Mouse (Mus musculus): ENCODE results near the gene Slc23a2.

The Slc23a2 gene

GRCm38 (mm10) chr2:132113962-132114759 lies 30.7 kb downstream of the Slc23a2 start:
- POLR2A ChIA-PET: interaction anchor here in 1 of 4 experiments (1.0 to 1.1 kb wide), 2 partner anchors 16 to 97 kb away, joined by 3 read pairs; no protein-coding TSS in a partner anchor
- CTCF ChIA-PET: interaction anchor here in 1 of 4 experiments (1.0 to 5.6 kb wide), 3 partner anchors 132 to 293 kb away, joined by 3 to 25 read pairs (median 3); no protein-coding TSS in a partner anchor

GRCm38 (mm10) chr2:132112319-132112718 lies 32.6 kb downstream of the Slc23a2 start:
- POLR2A ChIA-PET: interaction anchor here in 1 of 4 experiments (1.3 to 1.4 kb wide), 3 partner anchors 26 to 124 kb away, joined by 3 to 6 read pairs (median 4); no protein-coding TSS in a partner anchor

GRCm38 (mm10) chr2:132111905-132112304 lies 33.0 kb downstream of the Slc23a2 start:
- ChIA-PET POLR2A (interaction anchor here in 1 of 4 experiments (1.0 to 1.4 kb wide), 4 partner anchors 9 to 123 kb away, joined by 3 to 6 read pairs (median 4); no protein-coding TSS in a partner anchor), CTCF (interaction anchor here in 3 of 4 experiments (0.6 to 5.6 kb wide), 12 partner anchors 9 to 291 kb away, joined by 3 to 25 read pairs (median 4); partner anchors contain the start of gene Rassf2 (in 1 of the 3))

More at GRCm38 (mm10) chr2:132112319-132112718, 32.6 kb downstream of the Slc23a2 start:
- CTCF ChIA-PET: interaction anchor here in 3 of 4 experiments (0.6 to 5.6 kb wide), 6 partner anchors 9 to 134 kb away, joined by 3 to 25 read pairs (median 4); no protein-coding TSS in a partner anchor

- CTCF ChIA-PET: interaction anchor here (0.6 to 5.6 kb wide), 17 partner anchors 10 to 299 kb away, joined by 3 to 25 read pairs (median 4); partner anchors contain the start of gene Rassf2 (in 1 of the 4)
- POLR2A ChIA-PET: interaction anchor here in 3 of 4 experiments (0.7 to 1.3 kb wide), 4 partner anchors 8 to 51 kb away, joined by 3 to 6 read pairs (median 3); no protein-coding TSS in a partner anchor
Measured at GRCm38 (mm10) chr2:132111266-132111665, 33.6 kb downstream of the Slc23a2 start.

GRCm38 (mm10) chr2:132110702-132111101 lies 34.2 kb downstream of the Slc23a2 start:
- POLR2A ChIA-PET: interaction anchor here in 2 of 4 experiments (1.3 to 1.7 kb wide), 3 partner anchors 10 to 34 kb away, joined by 3 to 7 read pairs (median 5); no protein-coding TSS in a partner anchor
- CTCF ChIA-PET: interaction anchor here (0.6 to 5.6 kb wide), 13 partner anchors 14 to 298 kb away, joined by 3 to 25 read pairs (median 4); partner anchors contain the start of gene Rassf2 (in 1 of the 4)

- POLR2A ChIA-PET: interaction anchor here in 2 of 4 experiments (0.9 to 1.7 kb wide), 10 partner anchors 8 to 126 kb away, joined by 3 to 7 read pairs (median 4); no protein-coding TSS in a partner anchor
- CTCF ChIA-PET: interaction anchor here in 3 of 4 experiments (0.6 to 1.7 kb wide), 5 partner anchors 25 to 127 kb away, joined by 3 to 6 read pairs (median 3); partner anchors contain the start of gene Rassf2 (in 1 of the 3)
Measured at GRCm38 (mm10) chr2:132108988-132109387, 35.9 kb downstream of the Slc23a2 start.

- ChIA-PET CTCF (interaction anchor here in 2 of 4 experiments (0.7 to 1.2 kb wide), 4 partner anchors 10 to 610 kb away, joined by 3 to 5 read pairs (median 4); no protein-coding TSS in a partner anchor), POLR2A (interaction anchor here in 3 of 4 experiments (0.6 to 3.8 kb wide), 16 partner anchors 9 to 283 kb away, joined by 3 to 14 read pairs (median 4); no protein-coding TSS in a partner anchor)
Measured at GRCm38 (mm10) chr2:132107611-132108010, 37.3 kb downstream of the Slc23a2 start.

- ChIA-PET CTCF (interaction anchor here in 1 of 4 experiments (1.3 kb wide), 1 partner anchor 285 kb away, joined by 4 read pairs; no protein-coding TSS in a partner anchor), POLR2A (interaction anchor here in 2 of 4 experiments (1.3 to 3.8 kb wide), 8 partner anchors 9 to 135 kb away, joined by 3 to 14 read pairs (median 6); no protein-coding TSS in a partner anchor)
Measured at GRCm38 (mm10) chr2:132106069-132106468, 38.8 kb downstream of the Slc23a2 start.

- ChIA-PET CTCF (no interaction called here), POLR2A (interaction anchor here in 2 of 4 experiments (0.6 to 3.4 kb wide), 25 partner anchors 8 to 744 kb away, joined by 3 to 8 read pairs (median 3); partner anchors contain the start of genes Rassf2 (in 2 of the 2) and Crls1 (in 1 of the 2))
Measured at GRCm38 (mm10) chr2:132103265-132103664, 41.6 kb downstream of the Slc23a2 start.

GRCm38 (mm10) chr2:132102505-132103130 lies 42.3 kb downstream of the Slc23a2 start:
- ChIA-PET POLR2A (interaction anchor here in 2 of 4 experiments (0.6 to 3.4 kb wide), 23 partner anchors 9 to 744 kb away, joined by 3 to 8 read pairs (median 3); partner anchors contain the start of genes Rassf2 (in 2 of the 2) and Crls1 (in 1 of the 2)), CTCF (interaction anchor here in 1 of 4 experiments (1.6 kb wide), 1 partner anchor 10 kb away, joined by 5 read pairs; no protein-coding TSS in a partner anchor)

GRCm38 (mm10) chr2:132098942-132099672 lies 45.8 kb downstream of the Slc23a2 start:
- ChIA-PET CTCF (interaction anchor here in 2 of 4 experiments (0.5 to 2.7 kb wide), 6 partner anchors 37 to 479 kb away, joined by 3 to 9 read pairs (median 3); no protein-coding TSS in a partner anchor), POLR2A (interaction anchor here in 2 of 4 experiments (0.7 to 2.0 kb wide), 12 partner anchors 9 to 268 kb away, joined by 3 to 7 read pairs (median 4); partner anchors contain the start of genes Prn (in 1 of the 2) and Prnp (in 1 of the 2))

GRCm38 (mm10) chr2:132098365-132098764 lies 46.5 kb downstream of the Slc23a2 start:
- ChIA-PET CTCF (interaction anchor here in 3 of 4 experiments (0.6 to 2.7 kb wide), 6 partner anchors 9 to 480 kb away, joined by 3 to 9 read pairs (median 4); no protein-coding TSS in a partner anchor), POLR2A (interaction anchor here in 2 of 4 experiments (0.6 to 2.0 kb wide), 12 partner anchors 8 to 188 kb away, joined by 3 to 7 read pairs (median 3); partner anchors contain the start of genes Rassf2 (in 2 of the 2), Prn (in 1 of the 2) and Prnp (in 1 of the 2))

GRCm38 (mm10) chr2:132096582-132096981 lies 48.3 kb downstream of the Slc23a2 start:
- ChIA-PET CTCF (interaction anchor here in 3 of 4 experiments (0.6 to 1.8 kb wide), 4 partner anchors 11 to 42 kb away, joined by 3 read pairs; no protein-coding TSS in a partner anchor), POLR2A (interaction anchor here in 1 of 4 experiments (0.6 to 1.3 kb wide), 3 partner anchors 10 to 112 kb away, joined by 3 to 6 read pairs (median 4); no protein-coding TSS in a partner anchor)

GRCm38 (mm10) chr2:132095821-132096220 lies 49.1 kb downstream of the Slc23a2 start:
- CTCF ChIA-PET: interaction anchor here in 2 of 4 experiments (1.1 to 1.4 kb wide), 2 partner anchors 12 to 40 kb away, joined by 3 to 4 read pairs; no protein-coding TSS in a partner anchor
- POLR2A ChIA-PET: interaction anchor here in 2 of 4 experiments (0.6 to 2.9 kb wide), 4 partner anchors 10 to 718 kb away, joined by 3 to 14 read pairs (median 3); no protein-coding TSS in a partner anchor

- ChIA-PET POLR2A (interaction anchor here in 2 of 4 experiments (0.5 to 2.9 kb wide), 12 partner anchors 8 to 594 kb away, joined by 3 to 14 read pairs (median 3); no protein-coding TSS in a partner anchor), CTCF (interaction anchor here in 3 of 4 experiments (0.7 to 1.4 kb wide), 4 partner anchors 13 to 791 kb away, joined by 3 to 4 read pairs (median 3); no protein-coding TSS in a partner anchor)
Measured at GRCm38 (mm10) chr2:132094441-132095230, 50.3 kb downstream of the Slc23a2 start.

All from embryonic stem cell, embryonic (primary cell).